Mouse (Mus musculus): Measurements from ENCODE around the gene Acin1. TPM values are rescaled to one million over a fixed set of nuclear protein-coding genes. Genes with fewer than 3 reads are reported as not detected.
A peak's percentile ranks its signal among the peaks of the same experiment; 100 is the strongest.

Acin1 gene
- polyA plus RNA-seq, 1 experiment from 2014 or later: 74.1 TPM

DNA sequence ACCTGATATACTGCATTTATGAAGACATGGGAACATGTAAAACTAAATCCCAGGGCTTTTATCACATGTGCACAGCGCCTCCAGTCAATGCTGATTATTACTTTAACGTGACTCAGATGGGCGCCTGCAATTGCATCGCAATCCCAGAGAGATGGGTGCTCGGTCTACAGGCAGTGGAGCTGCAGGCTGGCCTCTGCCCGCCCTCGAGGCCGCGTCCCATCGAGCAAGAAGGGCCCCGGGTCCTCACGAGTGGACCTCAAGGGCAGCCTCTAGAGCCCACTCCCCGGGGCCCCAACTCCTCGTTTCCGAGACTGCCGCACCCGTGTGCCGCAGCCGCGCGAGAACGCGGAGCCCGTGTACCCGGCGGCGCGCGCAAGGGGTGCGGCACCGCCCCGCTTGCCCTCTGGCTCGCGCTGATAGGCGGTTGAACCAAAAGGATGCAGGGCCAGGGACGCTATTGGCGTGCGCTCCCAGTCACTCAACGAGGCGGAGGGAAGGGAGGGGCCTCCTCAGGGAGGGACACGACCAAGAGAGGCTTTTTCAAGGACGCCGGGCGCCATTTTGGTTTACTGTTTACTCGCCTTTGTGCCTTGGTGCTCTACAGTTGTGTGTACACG lies 83.6 kb downstream of the Acin1 start:
- Histone ChIP-seq H3K27me3 (replicated peaks) (no peaks in the 10 kb centered on the region), H3K9me3 (replicated peaks) (no peaks in the 10 kb centered on the region), H3K4me2 (peak overlapping the region; percentile 89), H3K4me3 (peak overlapping the region; percentile 69), H3K27ac (peak overlapping the region; percentile 94), H3K4me1 (peaks cover 38% of the 10 kb centered on the region), H3K9ac (peak overlapping the region; percentile 75), H3K36me3 (peaks cover 4% of the 10 kb centered on the region; the same call in 1 of the 2 replicates)
- ATAC-seq: peak; percentile 99
- 1% methylated on average over 46 of the region's 46 CpGs for WGBS (ENCODE audit: insufficient replicate concordance)

DNA sequence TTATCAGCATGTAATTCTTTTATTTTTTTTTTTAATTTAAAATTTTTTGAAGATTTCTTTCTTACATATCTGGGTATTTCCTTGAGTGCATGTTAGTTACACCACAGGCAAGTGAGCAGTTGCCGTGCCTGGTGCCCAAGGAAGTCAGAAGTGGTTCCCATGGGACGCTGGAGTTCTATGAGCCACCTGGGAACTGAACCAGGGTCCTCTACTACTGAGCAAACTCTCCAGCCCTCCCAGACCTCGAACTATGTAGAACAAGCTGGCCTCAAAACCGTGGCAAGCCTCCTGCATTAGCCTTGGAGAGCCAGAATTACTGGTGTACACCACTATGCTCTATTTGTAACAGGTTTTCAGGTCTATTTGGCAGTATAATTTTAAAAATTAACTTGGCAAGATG lies 84.1 kb downstream of the Acin1 start:
- H3K36me3 ChIP-seq: peaks cover 4% of the 10 kb centered on the region; the same call in 1 of the 2 replicates
- H3K4me3 ChIP-seq: peak overlapping the region; percentile 69
- 36% methylated on average over 4 of the region's 4 CpGs for WGBS (ENCODE audit: insufficient replicate concordance)
- H3K9ac ChIP-seq: peak overlapping the region; percentile 75
- H3K27me3 ChIP-seq (replicated peaks): no peaks in the 10 kb centered on the region
- H3K4me1 ChIP-seq: peaks cover 38% of the 10 kb centered on the region
- peak overlapping the region; percentile 89 for H3K4me2 ChIP-seq
- no peaks in the 10 kb centered on the region for H3K9me3 ChIP-seq (replicated peaks)
- ATAC-seq: no peak
- H3K27ac ChIP-seq: peak overlapping the region; percentile 94

DNA sequence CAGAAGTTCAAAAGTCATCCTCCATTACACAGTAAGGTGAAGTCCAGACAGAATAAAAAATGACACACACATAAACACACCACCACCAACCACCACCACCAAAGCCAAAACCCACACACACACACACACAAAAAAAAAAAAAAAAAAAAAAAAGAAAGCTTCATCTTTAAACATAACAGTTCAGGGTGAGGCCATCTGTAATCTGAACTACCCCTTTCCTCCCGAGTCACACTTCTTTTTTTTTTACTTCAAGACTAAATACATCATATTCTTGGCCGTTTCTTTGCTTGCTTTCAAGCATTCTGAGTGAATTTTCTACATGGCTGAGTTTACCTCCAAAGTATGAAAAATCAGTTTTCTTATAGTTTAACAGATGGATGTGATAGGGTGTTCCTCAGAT lies 85.1 kb downstream of the Acin1 start:
- Histone ChIP-seq H3K36me3 (peaks cover 4% of the 10 kb centered on the region; the same call in 1 of the 2 replicates), H3K27me3 (replicated peaks) (no peaks in the 10 kb centered on the region), H3K9me3 (replicated peaks) (no peaks in the 10 kb centered on the region), H3K4me3 (no peak overlapping the region), H3K9ac (no peak overlapping the region), H3K27ac (peak overlapping the region; percentile 94; the same call in 1 of the 2 replicates), H3K4me2 (no peak overlapping the region), H3K4me1 (peaks cover 38% of the 10 kb centered on the region)
- WGBS (ENCODE audit: insufficient replicate concordance): 59% methylated on average over 2 of the region's 2 CpGs
- no peak for ATAC-seq

DNA sequence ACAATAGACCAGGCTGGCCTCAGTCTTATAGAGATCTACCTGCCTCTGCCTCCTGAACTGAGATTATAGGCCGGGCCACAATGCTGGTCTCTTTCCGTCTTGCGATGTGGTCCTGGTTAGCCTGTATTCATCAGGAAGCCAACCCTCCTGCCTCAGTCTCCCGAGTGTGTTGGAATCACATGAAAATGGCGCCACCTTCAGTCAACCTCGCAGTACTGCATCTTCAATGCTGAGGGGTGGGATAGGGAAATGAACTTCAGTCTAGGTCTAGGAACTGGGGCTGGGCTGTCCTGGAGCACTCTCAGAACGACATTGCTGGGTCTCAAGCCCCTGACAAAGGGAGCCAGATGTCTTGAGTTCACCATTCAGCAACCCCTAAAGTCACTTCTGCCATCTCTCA lies 89.6 kb downstream of the Acin1 start:
- H3K27ac ChIP-seq: no peak overlapping the region
- no peak overlapping the region for H3K9ac ChIP-seq
- 55% methylated on average over 7 of the region's 7 CpGs for WGBS (ENCODE audit: insufficient replicate concordance)
- H3K9me3 ChIP-seq (replicated peaks): 0 out of 2 replicates have a peak, but pooled peaks cover 5% of the 10 kb centered on the region
- H3K36me3 ChIP-seq: peaks cover 28% of the 10 kb centered on the region
- no peak for ATAC-seq
- H3K4me1 ChIP-seq: peaks cover 17% of the 10 kb centered on the region
- H3K4me2 ChIP-seq: no peak overlapping the region
- no peaks in the 10 kb centered on the region for H3K27me3 ChIP-seq (replicated peaks)
- no peak overlapping the region for H3K4me3 ChIP-seq

DNA sequence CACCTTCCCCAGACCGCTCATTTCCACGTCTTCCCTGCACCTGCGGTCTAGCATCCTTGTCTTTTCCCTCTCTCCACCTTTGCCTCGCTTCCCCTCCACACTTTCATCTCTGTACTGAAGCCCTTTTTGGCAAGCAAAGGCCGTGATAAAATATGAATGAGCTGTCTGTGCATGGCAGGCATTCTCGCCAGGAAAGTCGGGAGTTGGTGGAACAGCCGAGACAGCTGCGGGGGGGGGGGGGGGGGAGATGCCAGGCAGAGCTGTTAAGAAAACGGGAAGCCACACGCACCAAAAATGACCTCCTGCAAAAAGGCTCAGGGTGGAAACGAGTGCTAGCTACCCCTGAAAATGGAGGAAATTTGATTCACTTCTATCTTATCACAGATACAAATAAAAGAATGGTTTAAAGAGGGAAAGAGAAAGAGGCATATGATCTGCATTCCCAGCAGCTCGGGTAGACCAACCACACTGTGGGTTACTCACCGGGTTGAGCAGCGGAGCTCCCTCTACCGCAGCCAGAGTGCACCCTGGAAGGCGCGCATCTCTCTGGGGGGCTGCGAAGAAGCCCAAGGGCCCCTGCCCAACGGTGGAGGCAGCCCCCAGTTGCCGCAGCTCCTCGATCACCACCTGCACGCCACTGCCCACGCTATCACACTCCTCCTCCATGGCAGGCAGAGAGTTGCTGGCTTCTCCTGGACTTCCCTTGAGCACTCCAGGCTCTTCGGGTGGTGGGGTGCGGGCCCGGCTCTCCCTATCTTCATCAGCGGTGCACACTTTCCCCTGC lies 91.9 kb downstream of the Acin1 start:
- peaks cover 28% of the 10 kb centered on the region for H3K36me3 ChIP-seq
- 0 out of 2 replicates have a peak, but pooled peaks cover 5% of the 10 kb centered on the region for H3K9me3 ChIP-seq (replicated peaks)
- H3K4me1 ChIP-seq: peaks cover 14% of the 10 kb centered on the region
- WGBS (ENCODE audit: insufficient replicate concordance): 69% methylated on average over 27 of the region's 28 CpGs
- ATAC-seq: 0 out of 2 replicates have a peak, but pooled peaks have one; percentile 17
- no peaks in the 10 kb centered on the region for H3K27me3 ChIP-seq (replicated peaks)
- no peak overlapping the region for H3K4me3 ChIP-seq
- no peak overlapping the region for H3K9ac ChIP-seq
- no peak overlapping the region for H3K4me2 ChIP-seq
- H3K27ac ChIP-seq: no peak overlapping the region

DNA sequence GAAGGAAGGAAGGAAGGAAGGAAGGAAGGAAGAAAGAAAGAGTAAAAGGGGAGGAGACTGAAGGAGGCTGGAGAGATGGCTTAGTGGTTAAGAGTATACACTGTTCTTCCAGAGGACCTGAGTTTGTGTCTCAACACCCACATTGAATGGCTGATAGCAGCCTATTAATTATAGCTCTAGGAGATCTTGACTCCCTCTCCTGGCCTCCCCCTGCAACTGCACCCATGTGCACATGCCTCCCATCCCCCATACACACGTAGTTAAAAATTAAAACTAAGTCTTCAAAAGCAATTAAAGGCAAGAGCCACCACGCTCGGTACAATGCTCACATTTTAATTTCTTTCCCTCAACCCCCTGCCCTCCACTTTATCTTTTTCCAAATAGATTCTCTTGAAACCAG lies 92.7 kb downstream of the Acin1 start:
- Histone ChIP-seq H3K4me1 (peaks cover 21% of the 10 kb centered on the region), H3K4me2 (no peak overlapping the region), H3K9ac (no peak overlapping the region), H3K4me3 (no peak overlapping the region), H3K27me3 (replicated peaks) (no peaks in the 10 kb centered on the region), H3K9me3 (replicated peaks) (0 out of 2 replicates have a peak, but pooled peaks cover 5% of the 10 kb centered on the region), H3K36me3 (peaks cover 24% of the 10 kb centered on the region), H3K27ac (no peak overlapping the region)
- 81% methylated on average over 3 of the region's 3 CpGs for WGBS (ENCODE audit: insufficient replicate concordance)
- no peak for ATAC-seq

DNA sequence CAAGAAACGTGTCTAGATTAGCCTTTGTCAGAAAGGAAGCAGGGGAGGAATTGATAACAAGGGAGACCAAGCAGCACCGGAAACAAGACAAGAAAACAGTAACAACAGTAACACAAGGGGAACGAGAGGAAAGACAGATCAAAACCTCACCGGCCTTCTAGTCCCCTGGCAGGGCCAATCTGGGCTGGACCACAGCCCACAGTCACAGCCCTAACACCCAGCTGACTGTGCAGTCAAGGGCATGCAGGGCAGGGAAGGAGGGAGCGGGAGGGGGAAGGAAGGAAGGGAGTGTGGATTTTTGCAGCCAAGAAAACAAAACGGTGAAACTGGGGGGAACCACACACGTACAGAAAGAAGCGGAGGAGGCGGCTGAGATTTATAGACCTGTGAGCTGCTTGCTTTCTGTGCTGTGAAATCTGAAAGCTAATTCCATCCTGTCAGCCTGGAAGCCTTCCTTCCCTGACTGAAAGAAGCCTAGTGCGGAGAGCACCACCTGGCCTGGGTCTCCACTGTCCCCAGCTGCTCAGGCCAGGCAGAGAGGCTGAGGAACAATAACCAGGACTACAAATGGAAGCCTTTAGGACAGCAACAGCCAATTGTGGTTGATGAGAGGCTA lies 94.3 kb downstream of the Acin1 start:
- WGBS (ENCODE audit: insufficient replicate concordance): 25% methylated on average over 10 of the region's 10 CpGs
- H3K27ac ChIP-seq: peak overlapping the region; percentile 27
- H3K4me1 ChIP-seq: peaks cover 23% of the 10 kb centered on the region
- peaks cover 24% of the 10 kb centered on the region for H3K36me3 ChIP-seq
- no peak overlapping the region for H3K4me2 ChIP-seq
- H3K9me3 ChIP-seq (replicated peaks): 0 out of 2 replicates have a peak, but pooled peaks cover 5% of the 10 kb centered on the region
- no peaks in the 10 kb centered on the region for H3K27me3 ChIP-seq (replicated peaks)
- H3K4me3 ChIP-seq: no peak overlapping the region
- ATAC-seq: 0 out of 2 replicates have a peak, but pooled peaks have one; percentile 36
- H3K9ac ChIP-seq: no peak overlapping the region

MicroRNA genes within 50 kb of the gene (microRNA counts, 519-probe panel; counts per million panel counts)
- microRNA mmu-miR-686: 582 counts per million, percentile 70 among the panel's probes with 10 or more counts

Small RNAs within 50 kb of the gene (microRNA-seq; reads per million reads assigned to microRNA genes)
- not detected for gene Mir686
- gene Mir6948: not detected

Other genes starting within 250 kb of the Acin1 start
- 31.2 and 32.9 TPM in 2 replicates for gene Lrp10, start 222.8 kb downstream of the Acin1 start, polyA plus RNA-seq (2016; fragmentation: Nextera tagmentation; extraction: Ambion mirVana)
- gene Rem2, start 210.8 kb downstream of the Acin1 start, polyA plus RNA-seq (2016; fragmentation: Nextera tagmentation; extraction: Ambion mirVana): 0.19 and 0.39 TPM in 2 replicates
- 60.6 and 61.1 TPM in 2 replicates for gene Prmt5, start 169.4 kb downstream of the Acin1 start, polyA plus RNA-seq (2016; fragmentation: Nextera tagmentation; extraction: Ambion mirVana)
- 49.3 and 52.0 TPM in 2 replicates for gene Haus4, start 132.3 kb downstream of the Acin1 start, polyA plus RNA-seq (2016; fragmentation: Nextera tagmentation; extraction: Ambion mirVana)
- 10.4 and 12.7 TPM in 2 replicates for gene Ajuba, start 109.4 kb downstream of the Acin1 start, polyA plus RNA-seq (2016; fragmentation: Nextera tagmentation; extraction: Ambion mirVana)
- 3.7 and 4.1 TPM in 2 replicates for gene 4931414P19Rik, start 80.9 kb downstream of the Acin1 start, polyA plus RNA-seq (2016; fragmentation: Nextera tagmentation; extraction: Ambion mirVana)
- 281 and 292 TPM in 2 replicates for gene Psmb5, start 68.9 kb downstream of the Acin1 start, polyA plus RNA-seq (2016; fragmentation: Nextera tagmentation; extraction: Ambion mirVana)
- gene Psmb11, start 65.5 kb downstream of the Acin1 start, polyA plus RNA-seq (2016; fragmentation: Nextera tagmentation; extraction: Ambion mirVana): not detected in 2 replicates
- gene Gm17606, start 46.0 kb downstream of the Acin1 start, polyA plus RNA-seq (2016; fragmentation: Nextera tagmentation; extraction: Ambion mirVana): not detected in 2 replicates
- gene Cdh24, start 45.6 kb downstream of the Acin1 start, polyA plus RNA-seq (2016; fragmentation: Nextera tagmentation; extraction: Ambion mirVana): 0.61 and 1.0 TPM in 2 replicates
- 51.6 and 53.9 TPM in 2 replicates for gene 1700123O20Rik, start 715 bp downstream of the Acin1 start, polyA plus RNA-seq (2016; fragmentation: Nextera tagmentation; extraction: Ambion mirVana)
- 0.05 TPM in 1 of 2 replicates, not detected in the other for gene Gm29776, start 11.9 kb upstream of the Acin1 start, polyA plus RNA-seq (2016; fragmentation: Nextera tagmentation; extraction: Ambion mirVana)
- gene Cebpe, start 25.2 kb upstream of the Acin1 start, polyA plus RNA-seq (2016; fragmentation: Nextera tagmentation; extraction: Ambion mirVana): 3.3 and 3.7 TPM in 2 replicates
- gene Slc7a8, start 95.0 kb upstream of the Acin1 start, polyA plus RNA-seq (2016; fragmentation: Nextera tagmentation; extraction: Ambion mirVana): 2.8 and 3.4 TPM in 2 replicates
- not detected in 2 replicates for gene Rnf212b, start 127.2 kb upstream of the Acin1 start, polyA plus RNA-seq (2016; fragmentation: Nextera tagmentation; extraction: Ambion mirVana)
- 4.0 and 4.1 TPM in 2 replicates for gene Homez, start 184.0 kb upstream of the Acin1 start, polyA plus RNA-seq (2016; fragmentation: Nextera tagmentation; extraction: Ambion mirVana)
- gene Ppp1r3e, start 190.6 kb upstream of the Acin1 start, polyA plus RNA-seq (2016; fragmentation: Nextera tagmentation; extraction: Ambion mirVana): 0.80 and 0.83 TPM in 2 replicates
- 0.83 and 1.2 TPM in 2 replicates for gene Bcl2l2, start 196.4 kb upstream of the Acin1 start, polyA plus RNA-seq (2016; fragmentation: Nextera tagmentation; extraction: Ambion mirVana)
- gene Gm20521, start 196.5 kb upstream of the Acin1 start, polyA plus RNA-seq (2016; fragmentation: Nextera tagmentation; extraction: Ambion mirVana): 0.14 TPM in 1 of 2 replicates, not detected in the other
- 97.0 and 97.9 TPM in 2 replicates for gene Pabpn1, start 205.6 kb upstream of the Acin1 start, polyA plus RNA-seq (2016; fragmentation: Nextera tagmentation; extraction: Ambion mirVana)
- gene Slc22a17, start 226.2 kb upstream of the Acin1 start, polyA plus RNA-seq (2016; fragmentation: Nextera tagmentation; extraction: Ambion mirVana): 5.9 and 6.0 TPM in 2 replicates
- 1.5 and 2.0 TPM in 2 replicates for gene Efs, start 239.2 kb upstream of the Acin1 start, polyA plus RNA-seq (2016; fragmentation: Nextera tagmentation; extraction: Ambion mirVana)
- not detected in 2 replicates for gene Il25, start 245.8 kb upstream of the Acin1 start, polyA plus RNA-seq (2016; fragmentation: Nextera tagmentation; extraction: Ambion mirVana)
- gene Cmtm5, start 249.3 kb upstream of the Acin1 start, polyA plus RNA-seq (2016; fragmentation: Nextera tagmentation; extraction: Ambion mirVana): not detected in 2 replicates

Measured in liver, embryonic 12.5 days (tissue).